Mouse (Mus musculus) C2C12 (cell line): ENCODE results near the gene Lrrfip2. TPM values are rescaled to one million over a fixed set of nuclear protein-coding genes. Genes with fewer than 3 reads are reported as not detected.

Experiments
- H3K27me3 ChIP-seq: one replicate; pipeline ENCODE4 v1.6.1; 2011; ENCODE audit not compliant: control insufficient read depth, insufficient read depth, insufficient read length
- H3K36me3 ChIP-seq: one replicate; pipeline ENCODE4 v1.6.1; 2011; ENCODE audit not compliant: control insufficient read depth, insufficient read depth
- H3K4me3 ChIP-seq: one replicate; pipeline ENCODE4 v1.5.1; 2011; ENCODE audit warnings: mild to moderate bottlenecking, control low read depth; ENCODE audit not compliant: poor library complexity, insufficient read depth, severe bottlenecking
- H3K79me2 ChIP-seq: one replicate; pipeline ENCODE4 v1.6.1; 2011; ENCODE audit not compliant: control insufficient read depth, insufficient read depth
- H3K79me3 ChIP-seq: one replicate; pipeline ENCODE4 v1.6.1; 2011; ENCODE audit warnings: low read depth, control low read depth
- H3ac ChIP-seq: one replicate; pipeline ENCODE3; 2011; ENCODE audit warnings: low read depth; ENCODE audit not compliant: control insufficient read depth, insufficient read length
- CEBPB ChIP-seq: IDR thresholded peaks from one replicate; pipeline ENCODE4 v1.6.1; 2011; ENCODE audit warnings: low read depth, mild to moderate bottlenecking, control low read depth, moderate library complexity
- CTCF ChIP-seq: IDR thresholded peaks from one replicate; pipeline ENCODE4 v1.5.1; 2011; ENCODE audit not compliant: control insufficient read depth, insufficient read depth, insufficient read length
- FOSL1 ChIP-seq: IDR thresholded peaks from one replicate; pipeline ENCODE4 v1.8.0; 2011; ENCODE audit warnings: mild to moderate bottlenecking, low read length; ENCODE audit not compliant: poor library complexity, insufficient read depth, severe bottlenecking
- MAX ChIP-seq: IDR thresholded peaks from one replicate; pipeline ENCODE4 v1.6.1; 2011; ENCODE audit warnings: mild to moderate bottlenecking, control low read depth
- MYOD1 ChIP-seq: IDR thresholded peaks from one replicate; pipeline ENCODE4 v1.6.1; 2011; ENCODE audit warnings: low read depth; ENCODE audit not compliant: control insufficient read depth, insufficient read length
- MYOG ChIP-seq: IDR thresholded peaks from one replicate; pipeline ENCODE4 v1.6.1; 2011; ENCODE audit not compliant: control insufficient read depth, insufficient read length; ENCODE audit errors: extremely low read depth
- USF1 ChIP-seq: IDR thresholded peaks from one replicate; pipeline ENCODE4 v1.6.1; 2011; ENCODE audit warnings: low read depth, mild to moderate bottlenecking, control low read depth, moderate library complexity
- polyA plus RNA-seq: library from polyadenylated mRNA; unstranded; fragments of >200 nt; fragmentation: generic; extraction: Trizol; gene quantifications from one replicate; pipeline ENCODE4 v1.2.1, GENCODE M21; 2012; ENCODE audit warnings: missing spikeins

Gene Lrrfip2
- polyA plus RNA-seq, 1 experiment: 29.4 TPM

DNA sequence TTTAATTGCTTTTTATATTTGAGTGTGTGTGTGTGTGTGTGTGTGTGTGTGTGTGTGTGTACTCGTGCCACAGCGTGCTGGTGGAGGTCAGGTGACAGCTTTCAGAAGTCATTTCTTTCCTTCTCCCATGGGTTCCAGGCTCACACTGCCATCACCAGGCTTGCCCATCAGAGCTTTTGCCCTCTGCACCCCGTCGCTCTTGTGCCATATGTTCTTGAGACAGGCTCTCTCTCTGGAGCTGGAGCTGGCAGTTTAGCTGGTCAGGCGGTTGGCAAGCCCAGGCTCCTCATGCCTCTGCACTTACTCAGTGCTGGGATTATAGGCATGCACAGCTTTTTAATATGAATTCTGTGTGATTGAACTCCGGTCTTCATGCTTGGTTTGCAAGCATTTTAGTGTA, 25.3 kb downstream of the Lrrfip2 start:
- peaks cover 44% of the 10 kb centered on the region for H3K79me2 ChIP-seq
- H3K79me3 ChIP-seq: peaks cover 13% of the 10 kb centered on the region
- H3ac ChIP-seq: no peak overlapping the region
- peaks cover 19% of the 10 kb centered on the region for H3K36me3 ChIP-seq
- TF ChIP-seq CTCF (no peak), MYOG (no peak), MYOD1 (no peak), USF1 (no peak), CEBPB (no peak), FOSL1 (no peak), MAX (no peak)
- no peaks in the 10 kb centered on the region for H3K27me3 ChIP-seq
- no peak overlapping the region for H3K4me3 ChIP-seq

GRCm38 (mm10) chr9:111143387-111143786, 26.0 kb downstream of the Lrrfip2 start:
- Histone ChIP-seq H3K79me3 (peaks cover 8% of the 10 kb centered on the region), H3K79me2 (peaks cover 38% of the 10 kb centered on the region), H3K4me3 (no peak overlapping the region), H3ac (no peak overlapping the region), H3K36me3 (peaks cover 19% of the 10 kb centered on the region), H3K27me3 (no peaks in the 10 kb centered on the region)
- TF ChIP-seq CTCF (no peak), USF1 (no peak), MAX (no peak), CEBPB (no peak), MYOG (no peak), MYOD1 (no peak), FOSL1 (no peak)

- no peaks in the 10 kb centered on the region for H3K27me3 ChIP-seq
- TF ChIP-seq MYOG (no peak), USF1 (no peak), FOSL1 (no peak), MYOD1 (no peak), CTCF (no peak), MAX (no peak), CEBPB (no peak)
- H3ac ChIP-seq: no peak overlapping the region
- H3K36me3 ChIP-seq: peaks cover 19% of the 10 kb centered on the region
- H3K79me3 ChIP-seq: peaks cover 6% of the 10 kb centered on the region
- peaks cover 31% of the 10 kb centered on the region for H3K79me2 ChIP-seq
- H3K4me3 ChIP-seq: no peak overlapping the region
These were observed 27.3 kb downstream of the Lrrfip2 start for GRCm38 (mm10) chr9:111144711-111145110.

DNA sequence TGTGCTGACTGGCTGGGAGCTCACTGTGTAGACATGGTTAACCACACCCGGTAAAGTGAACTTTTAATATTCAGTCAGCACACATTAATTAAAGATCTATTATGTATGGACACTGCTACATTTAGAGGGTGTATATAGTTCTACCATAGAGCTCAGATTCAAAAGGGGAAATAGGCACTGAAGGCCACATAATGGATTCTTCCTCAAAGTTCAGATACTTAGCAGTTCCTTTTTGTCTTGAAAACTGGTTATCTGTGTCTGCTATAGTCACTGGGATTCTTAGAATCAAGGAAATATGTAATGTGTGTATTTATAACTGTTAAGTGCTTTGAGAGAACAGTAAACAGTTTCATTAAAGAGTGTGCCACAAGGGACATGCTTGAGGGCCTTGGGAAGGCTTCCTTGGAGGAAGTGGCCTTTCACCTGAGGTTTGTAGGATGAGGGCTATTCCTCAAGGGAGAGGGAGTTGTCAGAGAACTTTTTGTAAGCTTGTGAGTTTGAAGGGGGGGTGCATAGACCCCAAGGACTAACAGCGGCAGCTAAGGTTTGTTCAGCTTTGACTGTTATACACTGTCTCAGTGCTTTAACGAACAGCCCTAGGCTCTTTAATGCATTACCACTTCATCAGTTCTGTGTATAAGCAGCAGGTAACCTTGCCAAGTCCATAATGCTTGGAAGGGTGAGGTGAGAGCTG, 28.3 kb downstream of the Lrrfip2 start:
- H3K27me3 ChIP-seq: no peaks in the 10 kb centered on the region
- TF ChIP-seq CTCF (no peak), FOSL1 (no peak), USF1 (no peak), MYOG (no peak), MAX (no peak), CEBPB (no peak), MYOD1 (no peak)
- peaks cover 6% of the 10 kb centered on the region for H3K79me3 ChIP-seq
- H3K4me3 ChIP-seq: no peak overlapping the region
- H3K36me3 ChIP-seq: peaks cover 19% of the 10 kb centered on the region
- no peak overlapping the region for H3ac ChIP-seq
- H3K79me2 ChIP-seq: peaks cover 33% of the 10 kb centered on the region

DNA sequence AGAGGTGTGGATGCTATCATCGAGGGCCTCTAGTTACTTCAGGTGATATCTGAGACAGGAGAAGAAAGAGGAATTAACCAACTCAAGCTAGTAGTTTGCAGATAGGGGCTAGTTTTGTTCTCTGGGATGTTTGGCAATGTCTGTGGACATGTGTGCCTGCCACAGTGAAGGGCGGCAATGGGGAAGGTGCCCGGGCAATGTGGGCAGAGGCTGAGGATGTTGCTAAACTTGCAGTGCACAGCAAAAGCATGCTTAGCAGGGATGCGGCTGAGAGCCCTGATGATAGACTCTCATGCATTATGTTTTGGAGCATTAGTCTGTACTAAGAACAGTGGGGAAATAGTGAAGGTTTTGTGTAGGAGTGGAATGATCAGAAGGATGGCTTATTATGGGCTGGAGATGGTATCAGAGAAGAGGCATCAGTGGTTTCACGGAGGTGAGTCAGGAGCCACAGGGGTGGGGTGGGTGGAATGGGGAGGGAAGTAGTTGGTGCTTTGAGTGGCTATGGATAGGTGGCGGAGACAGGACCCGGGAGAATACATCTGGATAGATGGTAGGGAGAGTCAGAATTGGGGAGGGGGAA, 28.9 kb downstream of the Lrrfip2 start:
- Histone ChIP-seq H3K27me3 (no peaks in the 10 kb centered on the region), H3K79me2 (peaks cover 39% of the 10 kb centered on the region), H3K36me3 (peaks cover 18% of the 10 kb centered on the region), H3ac (no peak overlapping the region), H3K79me3 (peaks cover 6% of the 10 kb centered on the region), H3K4me3 (no peak overlapping the region)
- TF ChIP-seq MYOD1 (no peak), CEBPB (no peak), CTCF (no peak), MYOG (no peak), FOSL1 (no peak), USF1 (no peak), MAX (no peak)
